Mouse (Mus musculus) heart, embryonic 13.5 days (tissue): ENCODE data around the gene Dennd4a. TPM values are rescaled to one million over a fixed set of nuclear protein-coding genes. Genes with fewer than 3 reads are reported as not detected.

Experiments
- ATAC-seq: fragments of 200-750 bp; cut with Nextera tagmentation; 2 replicates; pipeline ENCODE4 v1.8.0; 2017; ENCODE audit warnings: moderate TSS enrichment; ENCODE audit not compliant: insufficient number of reproducible peaks, low FRiP score, low TSS enrichment; ENCODE audit errors: extremely low read depth
- H3K27ac ChIP-seq: fragments of 300-500 bp; sonication (generic); replicated peaks from 2 replicates; pipeline ENCODE4 v1.5.1; 2015; ENCODE audit warnings: moderate library complexity, mild to moderate bottlenecking, inconsistent platforms
- H3K27me3 ChIP-seq: fragments of 300-500 bp; sonication (generic); replicated peaks from 2 replicates; pipeline ENCODE4 v1.6.1; 2015; ENCODE audit warnings: mild to moderate bottlenecking, inconsistent platforms
- H3K36me3 ChIP-seq: fragments of 300-500 bp; sonication (generic); 2 replicates; pipeline ENCODE4 v1.6.1; 2015; ENCODE audit warnings: mild to moderate bottlenecking, inconsistent platforms
- H3K4me1 ChIP-seq: fragments of 300-500 bp; sonication (generic); 2 replicates; pipeline ENCODE4 v1.6.1; 2015; ENCODE audit warnings: inconsistent platforms
- H3K4me2 ChIP-seq: fragments of 300-500 bp; sonication (generic); 2 replicates; pipeline ENCODE4 v1.6.1; 2015; ENCODE audit warnings: inconsistent platforms, mild to moderate bottlenecking, moderate library complexity
- H3K4me3 ChIP-seq: fragments of 300-500 bp; sonication (generic); 2 replicates; pipeline ENCODE4 v1.5.1; 2015; ENCODE audit warnings: moderate library complexity, mild to moderate bottlenecking, inconsistent platforms
- H3K9ac ChIP-seq: fragments of 300-500 bp; sonication (generic); 2 replicates; pipeline ENCODE4 v1.6.1; 2015; ENCODE audit warnings: inconsistent platforms, mild to moderate bottlenecking, moderate library complexity
- H3K9me3 ChIP-seq: fragments of 300-500 bp; sonication (generic); 2 replicates; pipeline ENCODE4 v1.6.1; 2016; ENCODE audit warnings: inconsistent platforms
- WGBS: fragments of 180-500 bp; shearing (Covaris S2); methylation state at CpG from one replicate; pipeline ENCODE4 v1.1.7; 2015; ENCODE audit warnings: mixed read lengths; 5-methylcytosine and 5-hydroxymethylcytosine counted together
- polyA plus RNA-seq: library from polyadenylated mRNA; unstranded; fragments of >200 nt; fragmentation: Nextera tagmentation; extraction: Ambion mirVana; gene quantifications from 2 replicates; pipeline ENCODE4 v1.2.1, GENCODE M21; 2015

The Dennd4a gene
- polyA plus RNA-seq, 1 experiment from 2014 or later: 4.8 TPM

GRCm38 (mm10) chr9:64774883-64775282, 36.3 kb upstream of the Dennd4a start:
- 86% methylated on average over 2 of the region's 2 CpGs for WGBS
- Histone ChIP-seq H3K9me3 (no peaks in the 10 kb centered on the region), H3K4me3 (no peak overlapping the region), H3K36me3 (no peaks in the 10 kb centered on the region), H3K27me3 (no peaks in the 10 kb centered on the region), H3K27ac (peak overlapping the region; percentile 85), H3K4me2 (no peak overlapping the region), H3K4me1 (peaks cover 52% of the 10 kb centered on the region), H3K9ac (no peak overlapping the region)
- ATAC-seq: no peak

GRCm38 (mm10) chr9:64775491-64775890, 35.6 kb upstream of the Dennd4a start:
- H3K27me3 ChIP-seq: no peaks in the 10 kb centered on the region
- WGBS: 63% methylated on average over 4 of the region's 4 CpGs
- no peak overlapping the region for H3K4me2 ChIP-seq
- 0 out of 2 replicates have a peak overlapping the region, but pooled peaks have one; percentile 85 for H3K27ac ChIP-seq
- no peak for ATAC-seq
- no peaks in the 10 kb centered on the region for H3K9me3 ChIP-seq
- H3K36me3 ChIP-seq: no peaks in the 10 kb centered on the region
- no peak overlapping the region for H3K9ac ChIP-seq
- H3K4me3 ChIP-seq: no peak overlapping the region
- H3K4me1 ChIP-seq: peaks cover 49% of the 10 kb centered on the region

- H3K9me3 ChIP-seq: no peaks in the 10 kb centered on the region
- no peaks in the 10 kb centered on the region for H3K36me3 ChIP-seq
- no peak for ATAC-seq
- no peak overlapping the region for H3K27ac ChIP-seq
- H3K4me1 ChIP-seq: peaks cover 36% of the 10 kb centered on the region
- H3K4me2 ChIP-seq: no peak overlapping the region
- H3K9ac ChIP-seq: no peak overlapping the region
- H3K4me3 ChIP-seq: no peak overlapping the region
- H3K27me3 ChIP-seq: no peaks in the 10 kb centered on the region
- WGBS: 62% methylated on average over 4 of the region's 4 CpGs
Measured at GRCm38 (mm10) chr9:64777441-64777987, 33.6 kb upstream of the Dennd4a start.

- Histone ChIP-seq H3K9me3 (no peaks in the 10 kb centered on the region), H3K9ac (no peak overlapping the region), H3K36me3 (no peaks in the 10 kb centered on the region), H3K27ac (no peak overlapping the region), H3K4me3 (no peak overlapping the region), H3K4me1 (peaks cover 30% of the 10 kb centered on the region), H3K4me2 (no peak overlapping the region), H3K27me3 (no peaks in the 10 kb centered on the region)
- 74% methylated on average over 1 of the region's 1 CpGs for WGBS
- no peak for ATAC-seq
Measured at GRCm38 (mm10) chr9:64778151-64778550, 33.0 kb upstream of the Dennd4a start.

- no peak overlapping the region for H3K9ac ChIP-seq
- H3K4me2 ChIP-seq: no peak overlapping the region
- 35% methylated on average over 7 of the region's 7 CpGs for WGBS
- no peaks in the 10 kb centered on the region for H3K36me3 ChIP-seq
- no peaks in the 10 kb centered on the region for H3K27me3 ChIP-seq
- H3K4me3 ChIP-seq: no peak overlapping the region
- H3K9me3 ChIP-seq: no peaks in the 10 kb centered on the region
- peaks cover 17% of the 10 kb centered on the region for H3K4me1 ChIP-seq
- no peak overlapping the region for H3K27ac ChIP-seq
- no peak for ATAC-seq
Measured at GRCm38 (mm10) chr9:64779628-64780027, 31.5 kb upstream of the Dennd4a start.

GRCm38 (mm10) chr9:64783511-64783910, 27.6 kb upstream of the Dennd4a start:
- Histone ChIP-seq H3K27me3 (no peaks in the 10 kb centered on the region), H3K4me1 (no peaks in the 10 kb centered on the region), H3K4me3 (no peak overlapping the region), H3K4me2 (no peak overlapping the region), H3K9me3 (no peaks in the 10 kb centered on the region), H3K27ac (no peak overlapping the region), H3K9ac (no peak overlapping the region), H3K36me3 (no peaks in the 10 kb centered on the region)
- ATAC-seq: no peak
- 78% methylated on average over 7 of the region's 7 CpGs for WGBS

- Histone ChIP-seq H3K4me2 (no peak overlapping the region), H3K9ac (no peak overlapping the region), H3K36me3 (no peaks in the 10 kb centered on the region), H3K27ac (no peak overlapping the region), H3K4me1 (0 out of 2 replicates have a peak, but pooled peaks cover 2% of the 10 kb centered on the region), H3K9me3 (no peaks in the 10 kb centered on the region), H3K27me3 (no peaks in the 10 kb centered on the region), H3K4me3 (no peak overlapping the region)
- no peak for ATAC-seq
- WGBS: 33% methylated on average over 4 of the region's 4 CpGs
Measured at GRCm38 (mm10) chr9:64784841-64785240, 26.3 kb upstream of the Dennd4a start.

- Histone ChIP-seq H3K36me3 (no peaks in the 10 kb centered on the region), H3K27ac (no peak overlapping the region), H3K4me1 (peaks cover 9% of the 10 kb centered on the region), H3K4me3 (no peak overlapping the region), H3K27me3 (no peaks in the 10 kb centered on the region), H3K4me2 (no peak overlapping the region), H3K9ac (no peak overlapping the region), H3K9me3 (no peaks in the 10 kb centered on the region)
- ATAC-seq: no peak
- 84% methylated on average over 9 of the region's 9 CpGs for WGBS
Measured at GRCm38 (mm10) chr9:64786216-64786905, 24.8 kb upstream of the Dennd4a start.

GRCm38 (mm10) chr9:64788070-64788469, 23.1 kb upstream of the Dennd4a start:
- H3K4me3 ChIP-seq: no peak overlapping the region
- H3K36me3 ChIP-seq: no peaks in the 10 kb centered on the region
- no peak for ATAC-seq
- H3K27me3 ChIP-seq: no peaks in the 10 kb centered on the region
- H3K4me2 ChIP-seq: no peak overlapping the region
- H3K9ac ChIP-seq: no peak overlapping the region
- WGBS: 85% methylated on average over 7 of the region's 7 CpGs
- no peak overlapping the region for H3K27ac ChIP-seq
- H3K9me3 ChIP-seq: no peaks in the 10 kb centered on the region
- H3K4me1 ChIP-seq: peaks cover 9% of the 10 kb centered on the region

- no peak for ATAC-seq
- no peak overlapping the region; the same call in 1 of the 2 replicates for H3K4me2 ChIP-seq
- H3K9ac ChIP-seq: no peak overlapping the region
- H3K36me3 ChIP-seq: no peaks in the 10 kb centered on the region
- H3K9me3 ChIP-seq: no peaks in the 10 kb centered on the region
- peaks cover 12% of the 10 kb centered on the region for H3K4me1 ChIP-seq
- H3K27me3 ChIP-seq: no peaks in the 10 kb centered on the region
- no peak overlapping the region for H3K4me3 ChIP-seq
- H3K27ac ChIP-seq: no peak overlapping the region
- WGBS: 55% methylated on average over 13 of the region's 13 CpGs
Measured at GRCm38 (mm10) chr9:64789341-64789761, 21.8 kb upstream of the Dennd4a start.

- Histone ChIP-seq H3K4me2 (no peak overlapping the region), H3K4me1 (peaks cover 14% of the 10 kb centered on the region), H3K4me3 (no peak overlapping the region), H3K27ac (no peak overlapping the region), H3K9me3 (no peaks in the 10 kb centered on the region), H3K27me3 (no peaks in the 10 kb centered on the region), H3K9ac (no peak overlapping the region), H3K36me3 (no peaks in the 10 kb centered on the region)
- WGBS: 65% methylated on average over 10 of the region's 10 CpGs
- ATAC-seq: no peak
Measured at GRCm38 (mm10) chr9:64789887-64790400, 21.2 kb upstream of the Dennd4a start.
